Mouse (Mus musculus): Measurements from ENCODE around the gene Pgghg.

The Pgghg gene

GRCm38 (mm10) chr7:140941222-140942051 is at the start of gene Pgghg:
Gene Pgghg, plus strand, starts transcription at chr7:140941391.
- DNase-seq (ENCODE audit: low spot score), result peak; percentile 92

GRCm38 (mm10) chr7:140894031-140894430 is 47.2 kb upstream of the Pgghg start:
- DNase-seq (ENCODE audit: low spot score), result no peak

GRCm38 (mm10) chr7:140894611-140895010 is 46.6 kb upstream of the Pgghg start:
- no peak for DNase-seq (ENCODE audit: low spot score)

GRCm38 (mm10) chr7:140897863-140898262 is 43.3 kb upstream of the Pgghg start:
- no peak for DNase-seq (ENCODE audit: low spot score)

- DNase-seq (ENCODE audit: low spot score), result no peak
Observed at GRCm38 (mm10) chr7:140899121-140899520, 42.1 kb upstream of the Pgghg start.

GRCm38 (mm10) chr7:140900220-140900619 is 41.0 kb upstream of the Pgghg start, which contains the start of gene Cox8b:
Gene Cox8b, minus strand, starts transcription at chr7:140900446.
- no peak for DNase-seq (ENCODE audit: low spot score)

GRCm38 (mm10) chr7:140902036-140902875 is 38.9 kb upstream of the Pgghg start:
- no peak for DNase-seq (ENCODE audit: low spot score)

- DNase-seq (ENCODE audit: low spot score), result peak; percentile 82
Observed at GRCm38 (mm10) chr7:140903212-140903611, 38.0 kb upstream of the Pgghg start.

GRCm38 (mm10) chr7:140905642-140906081 is 35.5 kb upstream of the Pgghg start:
- DNase-seq (ENCODE audit: low spot score), result no peak

GRCm38 (mm10) chr7:140907131-140907530 is 34.1 kb upstream of the Pgghg start:
- no peak for DNase-seq (ENCODE audit: low spot score)

- no peak for DNase-seq (ENCODE audit: low spot score)
Observed at GRCm38 (mm10) chr7:140907697-140908096, 33.5 kb upstream of the Pgghg start.

- no peak for DNase-seq (ENCODE audit: low spot score)
Observed at GRCm38 (mm10) chr7:140908181-140908580, 33.0 kb upstream of the Pgghg start.

GRCm38 (mm10) chr7:140908634-140909107 is 32.5 kb upstream of the Pgghg start:
- peak; percentile 92 for DNase-seq (ENCODE audit: low spot score)

GRCm38 (mm10) chr7:140912293-140912692 is 28.9 kb upstream of the Pgghg start:
- DNase-seq (ENCODE audit: low spot score), result no peak

- no peak for DNase-seq (ENCODE audit: low spot score)
Observed at GRCm38 (mm10) chr7:140912846-140913482, 28.2 kb upstream of the Pgghg start.

GRCm38 (mm10) chr7:140914031-140914690 is 27.0 kb upstream of the Pgghg start:
- DNase-seq (ENCODE audit: low spot score), result no peak

- no peak for DNase-seq (ENCODE audit: low spot score)
Observed at GRCm38 (mm10) chr7:140919911-140920310, 21.3 kb upstream of the Pgghg start.

- DNase-seq (ENCODE audit: low spot score), result no peak
Observed at GRCm38 (mm10) chr7:140920418-140921029, 20.7 kb upstream of the Pgghg start, which contains the start of gene Nlrp6. Gene Nlrp6, plus strand, starts transcription at chr7:140920902.

GRCm38 (mm10) chr7:140921225-140921975 is 19.8 kb upstream of the Pgghg start:
- no peak for DNase-seq (ENCODE audit: low spot score)

- DNase-seq (ENCODE audit: low spot score), result peak; percentile 47
Observed at GRCm38 (mm10) chr7:140922398-140923069, 18.7 kb upstream of the Pgghg start.
